In genomic region chrX:48208519-48209185, GRCm38 (mm10) we compare ENCODE assay signal across 7 mouse cellular contexts. TPM values are rescaled to one million over a fixed set of nuclear protein-coding genes. Genes with fewer than 3 reads are reported as not detected.
DNase-seq lines count a peak whose midpoint lies in the region; ATAC-seq lines count a peak whose summit lies in the region.

Gene Zdhhc9, minus strand, starts transcription at chrX:48208878.

- H3K4me2 ChIP-seq in intestine, embryonic 16.5 days (ENCODE audit: low read depth, low read length): peak within 1 kb of the TSS; percentile 52
- peak within 1 kb of the TSS; percentile 54 for H3K4me2 ChIP-seq in midbrain, embryonic 11.5 days

- no peaks in the 10 kb centered on the region for H3K9me3 ChIP-seq in intestine, embryonic 16.5 days (ENCODE audit: control insufficient read depth, low read length)
- H3K9me3 ChIP-seq in midbrain, embryonic 11.5 days (ENCODE audit: control insufficient read depth, low read length): no peaks in the 10 kb centered on the region

- WGBS in intestine, embryonic 16.5 days: 12% methylated on average over 33 of the region's 34 CpGs
- WGBS in midbrain, embryonic 11.5 days: 20% methylated on average over 26 of the region's 34 CpGs

- intact Hi-C loops in left cerebral cortex, postnatal 36 days (cut with DNase I): loop anchor here (1.0 to 5.0 kb wide), 2 partner anchors 48 to 139 kb away; partner anchors contain the start of gene Utp14a

- H3K4me3 ChIP-seq in intestine, embryonic 16.5 days (ENCODE audit: low read length): peak within 1 kb of the TSS; percentile 65
- H3K4me3 ChIP-seq in midbrain, embryonic 11.5 days (ENCODE audit: low read depth, low read length): peak within 1 kb of the TSS; percentile 60

- H3K36me3 ChIP-seq in intestine, embryonic 16.5 days (ENCODE audit: control insufficient read depth, insufficient read depth, low read length): no peaks in the 10 kb centered on the region
- H3K36me3 ChIP-seq in midbrain, embryonic 11.5 days (ENCODE audit: control insufficient read depth, insufficient read depth, low read length): no peaks in the 10 kb centered on the region

- H3K4me1 ChIP-seq in intestine, embryonic 16.5 days (ENCODE audit: control insufficient read depth, insufficient read depth, low read length): no peaks in the 10 kb centered on the region
- H3K4me1 ChIP-seq in midbrain, embryonic 11.5 days (ENCODE audit: control insufficient read depth, insufficient read depth, low read length): no peaks in the 10 kb centered on the region

- peak within 1 kb of the TSS; percentile 91 for H3K27ac ChIP-seq in intestine, embryonic 16.5 days (ENCODE audit: low read length)
- no peak within 1 kb of the TSS for H3K27ac ChIP-seq in midbrain, embryonic 11.5 days (ENCODE audit: low read depth, low read length)

- no peaks in the 10 kb centered on the region for H3K27me3 ChIP-seq in intestine, embryonic 16.5 days (replicated peaks; ENCODE audit: control insufficient read depth, insufficient read depth, low read length)
- H3K27me3 ChIP-seq in midbrain, embryonic 11.5 days (ENCODE audit: control insufficient read depth, insufficient read depth, low read length): no peaks in the 10 kb centered on the region

- peak; percentile 91 for DNase-seq in adrenal gland, adult 2 months
- DNase-seq in embryo, embryonic 11.5 days (ENCODE audit: low read depth, low spot score): peak; percentile 74
- DNase-seq in gastrocnemius, postnatal 4 days (ENCODE audit: low spot score in 2 of 2): peak; percentile 70 to 80
- DNase-seq in left cerebral cortex, postnatal 36 days (ENCODE audit: low spot score in 2 of 2): peak; percentile 83 to 86
- peak; percentile 98 for DNase-seq in midbrain, embryonic 11.5 days (ENCODE audit: low spot score, missing footprints)
- DNase-seq in skeletal muscle tissue, adult 2 months (ENCODE audit: low read depth, low spot score): peak; percentile 80

- ATAC-seq in intestine, embryonic 16.5 days: peak; percentile 97
- ATAC-seq in midbrain, embryonic 11.5 days (ENCODE audit: low FRiP score): peak; percentile 99

- H3K9ac ChIP-seq in intestine, embryonic 16.5 days (ENCODE audit: low read depth, low read length): peak within 1 kb of the TSS; percentile 77
- peak within 1 kb of the TSS; percentile 62 for H3K9ac ChIP-seq in midbrain, embryonic 11.5 days (ENCODE audit: low read length)

RNA-seq across cellular contexts. Expression of gene Zdhhc9, which starts in this region (rescaled TPM):
- total RNA-seq in adrenal gland, adult 2 months (2021): 10 to 100 TPM; 17.7 to 22.3 TPM
- polyA plus RNA-seq in adrenal gland, adult 2 months (2012; rRNA removed): 10.3 and 10.9 TPM in 2 replicates
- total RNA-seq in gastrocnemius, postnatal 4 days (2021): 10 to 100 TPM; 19.7 to 21.4 TPM
- 8.2 and 8.3 TPM in 2 replicates for polyA plus RNA-seq in intestine, embryonic 16.5 days (2015; fragmentation: Nextera tagmentation; extraction: Ambion mirVana)
- 10 to 100 TPM; 53.4 to 55.7 TPM for total RNA-seq in left cerebral cortex, postnatal 36 days (2021)
- polyA plus RNA-seq in midbrain, embryonic 11.5 days (2014; fragmentation: Nextera tagmentation; extraction: Ambion mirVana): 3.6 and 3.7 TPM in 2 replicates
